Mouse (Mus musculus): ENCODE data around the gene Gm20388.

Gene Gm20388

DNA sequence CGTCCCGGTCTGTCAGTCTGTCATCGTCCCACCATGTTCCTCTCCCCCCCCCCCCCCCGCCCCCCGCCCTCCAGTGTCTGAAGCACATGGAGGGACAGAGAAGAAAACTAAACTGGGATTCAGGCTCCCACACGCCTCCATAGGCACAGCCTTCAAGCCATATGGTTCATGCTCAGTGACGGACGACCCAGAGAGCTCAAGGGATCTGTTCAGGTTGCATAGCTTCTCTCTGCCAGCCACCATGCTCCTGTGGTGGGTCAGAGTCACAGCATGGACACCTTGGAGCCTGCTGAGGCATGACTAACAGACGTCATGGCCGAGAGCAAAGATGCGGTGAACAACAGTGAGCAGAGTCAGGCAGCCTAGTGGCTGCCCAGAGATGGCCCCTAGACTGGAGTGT lies 504.8 kb downstream of the Gm20388 start:
- no peak for DNase-seq (ENCODE audit: low spot score)

DNA sequence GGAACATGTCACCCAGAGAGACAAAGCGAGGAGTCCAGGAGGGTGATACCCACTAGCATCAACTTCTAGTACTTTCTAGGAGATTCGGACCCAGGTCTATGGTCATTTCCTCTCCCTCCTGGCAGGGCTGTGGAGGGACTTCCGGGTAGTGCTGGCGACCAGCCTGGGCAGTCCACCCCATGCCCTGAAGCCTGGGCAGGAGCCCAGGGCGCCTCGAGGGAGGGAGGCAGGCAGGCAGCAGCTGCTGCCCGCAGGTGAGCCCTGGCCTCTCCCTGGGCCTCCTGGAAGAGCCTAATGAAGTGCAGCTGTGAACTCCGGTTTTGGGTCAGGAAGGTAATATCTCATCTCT lies 505.5 kb downstream of the Gm20388 start:
- no peak for DNase-seq (ENCODE audit: low spot score)

DNA sequence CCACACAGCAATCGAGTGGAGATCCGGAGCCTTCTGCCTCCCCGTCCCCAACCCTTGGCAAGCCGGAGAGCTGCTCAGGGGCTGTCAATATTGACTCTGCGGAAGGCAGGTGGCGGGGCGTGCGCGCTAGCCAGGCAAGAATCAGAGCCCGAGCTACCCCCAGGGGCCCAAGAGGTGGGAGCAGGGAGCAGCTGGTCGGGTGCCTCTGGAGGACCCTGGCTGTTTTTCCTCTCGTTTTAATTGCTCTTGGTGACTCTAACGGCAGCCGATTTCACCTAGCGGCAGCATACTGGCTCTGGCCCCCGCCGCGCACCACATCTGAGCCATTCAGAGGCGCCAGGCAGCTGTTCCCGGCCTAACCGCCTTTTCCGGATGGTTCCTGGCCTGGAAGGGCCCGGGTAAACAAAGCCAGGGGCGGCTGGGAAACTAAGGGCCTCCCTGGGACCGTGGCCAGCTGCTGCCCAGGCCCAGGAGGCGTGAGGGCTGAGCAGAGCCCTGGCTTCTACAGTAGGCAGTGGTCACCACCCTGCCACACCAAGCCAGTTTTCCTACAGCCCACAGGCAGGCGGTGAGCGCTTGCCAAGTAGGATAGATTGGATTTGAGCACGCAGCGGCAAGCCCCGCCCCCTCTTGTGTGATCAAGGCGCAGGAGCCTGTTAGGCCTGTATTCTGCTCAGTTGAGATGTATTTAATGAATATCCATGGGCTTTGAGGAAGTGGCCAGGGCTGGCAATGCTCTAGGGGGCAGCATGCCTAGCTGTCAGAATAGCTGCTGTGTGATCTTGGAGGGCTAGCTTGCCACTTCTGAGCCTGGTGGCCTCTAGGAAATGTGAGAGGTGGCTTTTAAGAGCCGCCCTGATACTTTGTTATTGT lies 506.1 kb downstream of the Gm20388 start:
- DNase-seq (ENCODE audit: low spot score), result peak; percentile 98

DNA sequence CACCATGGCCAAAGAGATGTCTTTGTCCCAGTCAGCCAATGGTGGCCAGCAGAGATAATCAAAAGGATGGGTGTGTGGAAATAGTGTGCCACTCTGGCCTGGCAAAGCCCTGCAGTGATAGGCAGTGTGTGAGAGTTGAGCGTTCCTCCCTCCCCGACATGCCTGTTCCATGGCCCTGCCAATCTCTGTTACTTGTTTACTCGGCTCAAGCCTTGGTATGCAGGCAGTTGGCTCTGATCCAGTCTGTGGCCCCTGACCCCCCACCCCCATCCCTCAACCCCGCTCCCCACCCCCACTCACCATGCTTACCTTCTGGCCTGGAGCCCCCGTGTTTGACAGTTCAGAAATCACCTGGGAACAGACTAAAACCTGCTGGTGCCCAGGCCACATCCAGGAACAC lies 507.5 kb downstream of the Gm20388 start:
- DNase-seq (ENCODE audit: low spot score), result no peak

DNA sequence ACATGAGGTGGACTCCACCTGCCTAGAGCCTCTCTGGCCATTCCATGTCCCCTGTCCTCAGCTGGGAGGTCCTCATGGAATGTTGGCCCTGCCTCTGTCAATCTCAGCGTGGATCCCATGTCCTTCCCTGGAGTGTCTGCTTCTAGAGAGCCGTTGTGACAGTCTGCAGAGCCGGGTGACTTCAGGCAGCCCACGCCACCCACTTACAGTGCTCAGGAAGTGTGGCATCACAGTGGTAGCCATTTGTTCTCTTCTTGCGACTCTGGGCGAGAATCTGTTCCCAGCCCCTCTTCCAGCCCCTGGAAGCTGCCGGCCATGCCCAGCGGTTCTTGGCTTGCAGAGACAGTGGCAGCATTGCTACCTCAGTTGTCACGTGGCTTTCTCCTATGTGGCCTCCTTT lies 509.0 kb downstream of the Gm20388 start:
- DNase-seq (ENCODE audit: low spot score), result no peak

DNA sequence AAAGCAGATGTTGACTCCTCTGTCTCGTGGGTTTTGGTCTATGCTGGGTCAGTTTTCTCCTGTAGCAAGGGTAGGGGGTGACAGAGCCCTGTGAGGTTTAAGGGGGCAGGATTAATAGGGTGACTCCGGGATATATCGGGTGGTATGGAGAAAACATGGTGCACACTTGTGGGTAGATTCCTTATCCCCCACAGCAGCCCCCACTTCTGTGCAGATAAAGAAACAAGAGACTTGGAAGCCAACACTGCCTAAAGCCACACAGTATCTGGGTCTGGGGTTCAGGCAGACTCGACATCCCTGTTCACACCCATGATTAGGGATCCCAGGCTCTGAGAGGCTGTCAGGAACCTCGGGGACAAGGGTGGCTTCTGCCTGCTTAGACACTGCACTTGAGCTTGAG lies 509.6 kb downstream of the Gm20388 start:
- no peak for DNase-seq (ENCODE audit: low spot score)

DNA sequence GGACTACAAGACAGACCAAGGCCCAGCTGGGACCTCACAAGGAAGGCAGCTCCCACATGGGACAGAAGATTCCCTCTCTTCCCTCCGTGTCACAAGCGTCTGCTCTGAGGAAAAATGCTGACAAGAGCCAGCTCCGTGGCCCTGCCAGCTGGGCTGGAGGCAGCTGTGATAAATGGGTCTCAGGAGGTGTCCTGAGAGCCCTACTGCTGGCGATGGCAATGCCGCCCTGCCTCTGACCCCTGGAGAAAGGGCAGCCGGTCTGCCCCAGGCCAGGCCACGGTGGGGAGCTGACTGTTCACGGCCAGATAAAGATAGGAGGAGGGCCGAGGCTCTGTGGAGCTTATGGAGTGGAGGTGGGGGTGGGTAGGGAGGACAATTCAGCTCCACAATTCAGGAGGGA lies 511.0 kb downstream of the Gm20388 start:
- DNase-seq (ENCODE audit: low spot score), result peak; percentile 83

DNA sequence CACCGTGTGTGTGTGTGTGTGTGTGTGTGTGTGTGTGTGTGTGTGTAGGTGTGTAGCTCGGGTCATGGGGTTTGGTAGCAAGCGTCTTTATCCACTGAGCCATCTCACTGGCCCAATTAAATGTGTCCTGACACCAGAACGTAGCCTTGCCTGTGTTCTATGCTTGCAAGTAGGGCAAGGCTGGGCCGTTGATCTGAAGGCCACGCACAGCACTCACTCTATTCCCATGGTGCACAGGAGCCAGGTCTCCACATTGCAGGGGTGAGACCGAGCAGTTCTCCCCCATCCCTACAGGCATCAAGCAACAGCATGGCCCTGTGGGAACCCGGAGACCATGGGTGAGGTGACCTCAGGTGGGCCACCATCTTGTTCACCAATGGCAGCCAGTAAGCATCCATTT lies 511.6 kb downstream of the Gm20388 start:
- DNase-seq (ENCODE audit: low spot score), result no peak

DNA sequence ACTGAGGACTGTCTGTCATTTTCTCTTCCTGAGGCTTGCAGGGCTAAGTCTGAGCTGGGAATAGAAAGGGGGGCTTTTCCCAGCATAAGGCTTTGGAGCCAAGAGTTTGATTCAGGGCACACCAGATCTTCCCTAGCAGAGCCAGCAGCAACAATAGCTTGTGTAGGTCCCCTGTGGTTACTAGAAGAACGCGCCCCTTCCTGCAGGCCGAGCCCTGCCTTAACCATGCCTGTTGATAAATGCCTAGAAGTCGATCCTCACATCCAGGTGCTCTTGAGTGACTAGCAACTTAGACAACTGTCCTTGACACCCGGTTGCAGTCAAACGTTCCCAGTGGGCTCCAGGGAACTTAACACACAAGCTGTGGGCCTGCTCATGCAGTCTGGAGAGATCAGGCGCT lies 512.9 kb downstream of the Gm20388 start:
- no peak for DNase-seq (ENCODE audit: low spot score)

DNA sequence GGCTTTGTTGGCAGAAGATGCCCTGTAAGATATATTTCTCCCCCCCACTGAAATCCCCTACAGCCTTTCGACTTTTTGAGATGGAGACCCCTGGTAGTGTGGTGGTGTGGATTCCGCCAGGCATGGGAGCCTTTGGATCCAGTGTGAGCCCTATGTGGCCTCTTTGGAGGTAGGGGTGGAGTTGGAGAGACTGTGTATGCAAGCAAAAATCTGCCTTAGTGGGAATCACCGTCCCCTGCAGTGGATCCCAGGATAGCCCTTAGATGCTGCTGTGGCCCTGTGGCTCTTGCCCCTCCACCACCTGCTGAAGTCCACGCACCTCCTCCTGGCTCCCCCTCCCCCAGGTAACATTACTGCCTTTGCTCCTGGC lies 514.2 kb downstream of the Gm20388 start:
- no peak for DNase-seq (ENCODE audit: low spot score)

DNA sequence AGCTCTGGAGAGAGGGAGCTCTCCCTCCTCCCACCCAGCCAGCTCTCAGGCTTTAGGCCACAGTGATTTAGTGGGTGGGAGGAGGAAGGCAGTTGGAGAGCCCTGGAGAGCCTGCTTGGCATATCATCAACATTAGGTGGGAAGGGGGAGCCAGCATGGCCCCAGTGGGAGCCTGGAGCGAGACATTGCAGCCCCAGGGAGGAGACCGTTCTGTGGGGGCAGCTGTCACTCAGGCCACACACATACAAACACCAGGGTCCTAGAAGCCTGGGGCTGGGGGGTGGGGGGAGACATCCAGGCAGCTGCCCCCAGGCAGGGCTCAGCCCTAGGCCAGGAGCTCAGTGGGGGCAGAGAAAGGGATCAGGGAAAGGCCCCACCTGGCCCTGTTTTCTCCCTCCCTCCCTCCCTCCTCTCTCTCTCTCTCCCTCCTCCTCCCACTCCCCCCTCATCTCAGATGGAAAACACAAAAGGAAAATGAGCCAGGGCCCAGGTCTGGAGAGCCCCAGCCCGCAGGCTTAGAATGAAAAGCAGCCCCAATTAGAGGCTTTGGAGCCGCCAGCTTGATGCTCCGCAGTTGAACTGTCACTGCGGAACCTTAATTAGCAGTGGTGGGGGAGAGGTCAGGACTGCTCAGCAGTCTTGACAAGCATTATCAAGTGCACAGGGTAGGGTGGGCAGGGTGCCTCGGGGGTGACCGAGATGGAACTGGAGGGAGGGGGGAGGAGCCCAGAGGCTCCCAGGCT lies 514.7 kb downstream of the Gm20388 start:
- DNase-seq (ENCODE audit: low spot score), result peak; percentile 91

DNA sequence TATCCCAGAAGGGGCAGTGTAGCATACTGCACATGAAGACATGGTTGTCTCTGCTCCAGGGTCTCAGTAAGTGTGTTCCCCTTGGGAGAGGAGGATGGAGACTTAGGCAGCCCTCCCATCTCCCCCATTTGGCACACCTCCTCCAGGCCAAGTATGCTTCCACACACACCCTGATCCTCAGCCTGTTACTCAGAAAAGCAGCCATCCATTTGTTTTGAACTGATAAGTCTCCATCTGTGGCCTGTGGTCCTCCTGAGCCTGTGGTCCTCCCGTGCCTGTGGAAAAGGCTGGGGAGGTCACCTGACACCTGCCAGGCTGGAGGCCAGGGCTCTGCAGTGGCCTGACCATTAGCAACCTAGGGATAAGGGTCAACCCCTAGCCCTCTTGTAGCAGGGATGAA lies 515.5 kb downstream of the Gm20388 start:
- no peak for DNase-seq (ENCODE audit: low spot score)

DNA sequence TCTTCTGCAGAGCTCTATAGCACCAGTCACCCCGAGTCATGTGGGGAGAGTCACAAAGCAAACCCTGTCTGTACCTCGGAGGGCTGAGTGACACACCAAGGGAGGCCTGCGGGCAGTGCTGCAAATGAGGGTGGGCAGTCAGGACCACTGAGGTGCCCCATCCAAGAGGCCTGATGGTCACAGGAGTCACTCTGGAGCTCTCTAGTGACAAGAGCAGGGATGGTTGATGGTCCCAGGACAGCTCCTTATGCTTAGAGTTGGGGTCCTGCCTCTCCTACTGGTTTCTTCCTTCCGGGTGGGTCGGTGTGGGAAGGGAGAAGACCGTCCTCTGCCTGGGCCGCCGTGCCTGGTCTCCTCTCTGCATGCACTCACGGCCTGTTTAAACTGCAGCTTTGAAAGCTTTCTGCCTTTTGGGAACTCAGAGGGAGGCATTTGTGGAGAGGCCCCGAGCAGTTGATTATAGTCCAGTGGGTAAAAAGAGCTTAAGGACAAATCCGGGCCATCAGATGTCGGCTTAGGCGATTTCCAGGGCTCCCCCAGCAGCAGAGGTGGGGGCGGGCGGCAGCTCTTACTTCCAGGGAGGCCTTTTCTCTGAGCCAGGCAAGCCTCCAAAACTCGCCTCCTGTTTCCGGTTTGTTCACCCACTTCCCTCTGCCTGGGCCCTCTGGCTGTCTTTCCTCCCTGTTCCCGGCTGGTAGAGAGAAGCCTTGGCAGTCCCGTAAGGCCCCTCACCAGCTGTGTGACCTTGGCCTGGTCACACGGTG lies 516.2 kb downstream of the Gm20388 start:
- DNase-seq (ENCODE audit: low spot score), result no peak

DNA sequence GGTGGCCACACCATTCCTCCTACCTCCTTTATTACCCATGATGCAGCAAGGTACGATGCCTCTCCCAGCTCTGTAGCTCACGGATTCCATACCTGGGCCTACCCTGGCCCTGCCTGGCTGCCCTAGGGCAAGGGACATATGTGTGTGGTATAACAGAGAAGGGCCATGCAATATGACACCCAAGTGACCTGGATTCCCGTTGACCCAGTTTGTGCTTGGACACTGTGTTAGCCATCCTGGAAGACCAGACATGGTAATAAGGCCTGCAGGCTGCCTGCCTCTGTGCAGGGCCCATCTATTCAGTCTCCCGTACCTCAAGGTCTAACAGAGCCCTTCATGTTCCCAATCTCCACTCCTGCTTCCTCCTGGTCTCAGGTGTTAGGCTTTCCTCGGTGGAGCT lies 517.9 kb downstream of the Gm20388 start:
- no peak for DNase-seq (ENCODE audit: low spot score)

DNA sequence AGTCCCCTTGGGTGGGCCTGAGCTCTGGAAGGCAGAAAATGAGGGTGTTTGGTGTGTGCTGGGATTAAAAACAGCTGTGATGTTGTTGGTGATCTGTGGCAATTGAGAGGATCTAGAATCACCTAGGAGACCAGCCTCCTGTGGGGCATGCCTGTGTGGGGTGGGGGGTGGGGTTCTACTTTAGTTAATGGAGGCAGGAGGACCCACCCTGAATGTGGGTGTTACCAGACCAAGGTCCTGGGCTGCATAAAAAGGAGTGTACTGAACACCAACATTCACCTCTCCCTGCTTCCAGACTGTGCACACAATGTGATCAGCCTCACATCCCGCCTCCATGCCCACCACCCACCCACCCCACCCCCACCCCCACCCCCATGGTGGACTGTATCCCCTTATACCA lies 518.5 kb downstream of the Gm20388 start:
- DNase-seq (ENCODE audit: low spot score), result no peak

DNA sequence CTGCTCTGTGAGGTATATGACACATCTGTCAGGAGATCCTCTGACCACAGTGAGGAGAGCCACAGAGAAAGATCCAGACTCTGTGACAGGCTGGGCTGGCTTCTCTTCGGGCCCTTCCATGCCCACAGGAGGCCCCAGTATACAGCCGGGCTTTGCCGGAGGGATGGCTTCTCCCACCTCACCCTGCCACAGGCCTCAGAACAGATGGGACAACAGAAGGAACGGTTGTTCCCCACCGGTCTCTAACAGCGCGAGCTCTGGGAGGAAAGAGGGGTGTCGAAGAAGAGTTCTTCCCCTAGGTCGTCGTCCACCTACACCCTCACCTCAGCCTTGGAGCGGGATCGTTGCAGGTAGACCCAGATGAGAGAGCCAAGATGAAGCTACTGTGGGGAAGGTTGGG lies 520.4 kb downstream of the Gm20388 start:
- no peak for DNase-seq (ENCODE audit: low spot score)

DNA sequence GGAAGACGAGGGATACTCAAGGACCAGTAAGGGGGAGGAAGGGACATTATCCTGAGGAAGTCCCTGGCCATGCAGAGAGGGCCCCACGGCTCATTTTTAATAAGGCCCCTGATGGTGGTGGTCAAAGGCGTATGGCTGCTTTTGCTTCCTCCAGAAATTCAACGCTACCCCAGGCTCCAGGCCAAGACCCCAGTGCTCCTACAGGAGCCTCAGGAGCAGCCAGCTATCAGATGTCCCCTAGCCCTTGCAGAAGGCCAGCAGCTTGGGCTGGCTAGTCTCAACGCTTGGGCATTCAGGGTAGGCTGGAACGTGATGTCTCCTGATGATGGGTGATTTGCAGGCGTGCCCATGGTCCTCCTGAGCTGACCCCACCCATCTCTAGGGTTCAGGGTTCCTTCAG lies 521.8 kb downstream of the Gm20388 start:
- DNase-seq (ENCODE audit: low spot score), result no peak

DNA sequence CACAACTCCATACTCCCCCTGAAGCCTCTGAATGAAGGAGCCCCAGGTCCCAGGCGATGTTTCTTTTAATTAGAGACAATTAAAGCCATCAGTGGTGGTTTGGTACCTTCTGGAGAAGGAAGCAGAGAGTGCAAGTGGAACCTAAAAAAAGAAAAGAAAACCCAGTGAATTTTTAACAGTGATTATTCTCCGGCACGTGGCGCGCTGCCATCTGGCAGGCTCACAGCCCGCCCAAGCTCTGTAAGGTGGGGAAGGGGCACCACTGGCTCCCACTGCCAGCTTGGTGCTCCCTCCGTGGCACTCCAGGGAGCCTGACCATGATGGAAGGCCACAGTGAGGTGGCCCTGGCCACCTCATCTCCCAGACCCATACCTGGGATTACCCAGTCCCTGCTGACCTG lies 522.5 kb downstream of the Gm20388 start:
- DNase-seq (ENCODE audit: low spot score), result no peak

DNA sequence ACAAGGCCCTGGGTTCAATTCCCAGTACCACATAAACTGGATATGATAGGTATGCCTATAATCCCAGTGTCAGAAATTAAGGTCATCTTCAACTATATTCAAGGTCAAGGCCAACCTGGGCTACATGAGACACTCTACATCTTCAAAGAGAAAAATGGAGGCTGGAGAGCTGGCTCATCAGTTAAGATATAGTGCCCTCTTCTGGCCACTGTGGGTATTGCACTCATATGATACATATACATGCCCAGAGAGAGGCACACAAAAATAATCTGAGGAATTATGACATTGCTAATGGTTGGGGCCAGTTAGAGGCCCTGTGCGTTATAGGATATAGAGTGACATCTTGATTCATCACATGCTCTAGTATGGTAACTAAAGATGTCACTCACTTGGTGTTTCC lies 523.1 kb downstream of the Gm20388 start:
- no peak for DNase-seq (ENCODE audit: low spot score)

DNA sequence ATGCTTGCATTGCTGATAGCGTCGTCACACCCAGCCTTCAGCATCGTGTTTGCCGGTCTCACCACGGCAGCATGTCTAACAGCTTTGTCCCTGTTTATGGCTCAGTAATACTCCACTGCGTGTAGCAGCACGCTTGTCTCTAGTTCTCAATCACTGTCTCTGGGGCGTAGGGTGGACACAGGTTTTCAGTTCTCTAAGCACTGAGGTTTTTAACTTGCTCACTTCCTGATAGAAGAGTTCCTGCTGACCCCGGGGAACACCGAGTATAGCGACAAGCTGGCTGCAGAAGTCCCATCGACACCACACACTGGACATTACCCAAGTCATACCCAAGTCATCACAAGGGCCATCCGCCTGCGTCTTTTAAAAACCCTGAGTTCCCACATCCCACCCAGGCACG lies 525.1 kb downstream of the Gm20388 start:
- no peak for DNase-seq (ENCODE audit: low spot score)

DNA sequence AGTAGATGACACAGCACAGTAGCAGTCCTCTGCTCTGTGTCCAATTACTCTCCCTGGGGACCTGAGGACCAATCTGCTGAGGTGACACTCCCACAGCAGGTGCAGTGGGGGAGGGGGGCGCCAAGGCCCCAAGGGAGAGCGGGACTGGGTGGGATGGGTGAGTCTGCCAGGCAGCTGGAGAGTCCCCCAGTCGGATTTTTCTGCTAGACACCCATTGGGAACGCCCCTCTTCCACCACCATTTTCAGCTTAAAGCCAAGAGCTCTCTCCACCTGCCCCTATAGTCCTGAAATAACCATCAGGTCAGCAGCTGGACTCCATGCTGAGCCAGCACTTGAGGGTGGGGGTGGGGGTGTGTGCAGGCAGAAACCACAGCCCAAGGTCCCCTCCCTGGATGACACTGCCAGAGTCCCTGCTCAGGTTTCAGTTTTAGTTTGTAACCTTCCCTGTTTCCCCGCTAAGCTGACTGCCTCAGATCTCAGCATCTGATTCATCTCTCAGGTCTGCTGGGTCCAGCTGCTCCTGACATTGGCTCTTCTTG lies 525.9 kb downstream of the Gm20388 start:
- DNase-seq (ENCODE audit: low spot score), result peak; percentile 51

DNA sequence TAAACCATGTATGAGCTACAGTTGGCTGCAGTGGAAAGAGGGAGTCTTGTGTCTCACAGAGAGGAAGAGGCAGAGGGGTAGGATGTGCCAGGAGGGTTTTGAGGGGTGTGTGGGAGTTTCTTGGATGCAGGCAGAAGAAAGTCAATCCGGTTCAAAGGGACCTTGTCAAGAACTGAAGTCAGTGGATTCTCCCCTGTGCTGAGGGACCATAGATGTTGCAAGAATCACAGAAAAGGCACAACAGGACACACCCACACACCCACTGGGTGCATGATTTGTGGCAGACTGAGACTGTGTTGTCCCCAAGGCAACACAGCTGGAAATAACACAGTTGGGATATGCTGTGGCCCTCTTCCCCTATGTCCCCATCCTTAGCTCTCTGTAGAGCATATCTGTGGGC lies 526.6 kb downstream of the Gm20388 start:
- no peak for DNase-seq (ENCODE audit: low spot score)

All from MN1 (cell line).